ENCODE assay signal across 14 mouse cellular contexts in genomic region chr14:25639979-25640378, GRCm38 (mm10). TPM values are rescaled to one million over a fixed set of nuclear protein-coding genes. Genes with fewer than 3 reads are reported as not detected.
DNase-seq lines count a peak whose midpoint lies in the region; ATAC-seq and TF ChIP-seq lines count a peak whose summit lies in the region.
"Had no signal": no experiment of that assay in that cellular context is flagged by ENCODE, and none has a peak within 500 bp of the region (broad histone marks: within the 10 kb centered on the region; RNA-seq: fewer than 3 reads in every experiment).

No protein-coding gene starts in this region.

- no peak for TF ChIP-seq EP300 in heart, adult 2 months (IDR thresholded peaks at IDR 0.05; ENCODE audit: insufficient read depth, low read depth, low read length)
- no peak for TF ChIP-seq EP300 in heart, postnatal 0 days (IDR thresholded peaks at IDR 0.05; ENCODE audit: low read depth)
- no peak for TF ChIP-seq EP300 in liver, postnatal 0 days (IDR thresholded peaks at IDR 0.05; ENCODE audit: low read depth)
- no peak for TF ChIP-seq EP300 in CH12.LX (IDR thresholded peaks at IDR 0.05; ENCODE audit: low read length)

- H3K9ac ChIP-seq in heart, adult 2 months (ENCODE audit: low read depth, low read length), result no peak overlapping the region
- H3K9ac ChIP-seq in heart, postnatal 0 days (replicated peaks; ENCODE audit: low read depth, low read length), result no peak overlapping the region
- H3K9ac ChIP-seq in liver, postnatal 0 days (replicated peaks), result no peak overlapping the region
- H3K9ac ChIP-seq in liver, embryonic 12.5 days, result no peak overlapping the region
- no peak overlapping the region for H3K9ac ChIP-seq in CH12.LX (ENCODE audit: insufficient read depth, low read depth)
- H3K9ac ChIP-seq: forebrain, postnatal 0 days; liver, embryonic 13.5 days had no signal

- intact Hi-C loops in heart, adult 2 months (cut with DNase I), result no loop called here

- in situ Hi-C loops in CH12.LX (cut with MboI; ENCODE audit: low pct_ligation_motif_present, low pct_unique_long_range_greater_than_20kb, low sequenced_read_pairs), result no loop called here

- no peaks in the 10 kb centered on the region for H3K9me3 ChIP-seq in heart, postnatal 0 days (replicated peaks; ENCODE audit: control insufficient read depth, low read length)
- H3K9me3 ChIP-seq in liver, postnatal 0 days (ENCODE audit: low read length), result no peaks in the 10 kb centered on the region
- no peaks in the 10 kb centered on the region for H3K9me3 ChIP-seq in liver, embryonic 12.5 days (replicated peaks)
- no peaks in the 10 kb centered on the region for H3K9me3 ChIP-seq in CH12.LX (replicated peaks; ENCODE audit: low read length)
- H3K9me3 ChIP-seq: liver, embryonic 13.5 days had no signal

- TF ChIP-seq CTCF in heart, adult 2 months (IDR thresholded peaks at IDR 0.05), result no peak
- no peak for TF ChIP-seq CTCF in heart, postnatal 0 days (IDR thresholded peaks at IDR 0.05; ENCODE audit: low read depth)
- no peak for TF ChIP-seq CTCF in liver, postnatal 0 days (IDR thresholded peaks at IDR 0.05; ENCODE audit: low read depth)
- TF ChIP-seq CTCF in CH12.LX (conservative IDR thresholded peaks at IDR 0.05 in 1 of 2, IDR thresholded peaks at IDR 0.05 in 1 of 2; ENCODE audit: low read depth in 2 of 2, low read length in 2 of 2), result no peak

- TF ChIP-seq RAD21 in CH12.LX (IDR thresholded peaks at IDR 0.05; ENCODE audit: low read depth, low read length), result no peak

- peaks cover 2% of the 10 kb centered on the region for H3K36me3 ChIP-seq in heart, adult 2 months (ENCODE audit: control insufficient read depth, insufficient read depth, low read length)
- peaks cover 44% of the 10 kb centered on the region for H3K36me3 ChIP-seq in heart, postnatal 0 days (replicated peaks; ENCODE audit: control insufficient read depth, insufficient read depth, low read length)
- H3K36me3 ChIP-seq in liver, postnatal 0 days (replicated peaks; ENCODE audit: insufficient read depth, low read length), result peaks cover 46% of the 10 kb centered on the region
- H3K36me3 ChIP-seq in liver, embryonic 12.5 days, result peaks cover 48% of the 10 kb centered on the region
- H3K36me3 ChIP-seq in CH12.LX (replicated peaks in 1 of 2; ENCODE audit: control insufficient read depth in 1 of 2, insufficient read depth in 1 of 2, low read length in 1 of 2), result peaks cover 44 to 88% of the 10 kb centered on the region in 2 experiments

- no peaks in the 10 kb centered on the region for H3K27me3 ChIP-seq in heart, adult 2 months (ENCODE audit: control insufficient read depth, insufficient read depth, low read length)
- H3K27me3 ChIP-seq in heart, postnatal 0 days (ENCODE audit: control insufficient read depth, insufficient read depth, low read length), result no peaks in the 10 kb centered on the region
- H3K27me3 ChIP-seq in liver, postnatal 0 days (ENCODE audit: insufficient read depth, low read length), result no peaks in the 10 kb centered on the region
- H3K27me3 ChIP-seq in liver, embryonic 12.5 days (replicated peaks), result no peaks in the 10 kb centered on the region
- no peaks in the 10 kb centered on the region for H3K27me3 ChIP-seq in CH12.LX (replicated peaks)
- H3K27me3 ChIP-seq: liver, embryonic 13.5 days had no signal

- dilution Hi-C loops in CH12.LX (cut with MboI; ENCODE audit: extremely low pct_ligation_motif_present, extremely low pct_unique_long_range_greater_than_20kb, low sequenced_read_pairs), result no loop called here

- no peak for TF ChIP-seq POLR2A in heart, adult 2 months (IDR thresholded peaks at IDR 0.05; ENCODE audit: insufficient read depth, low read depth, low read length)
- no peak for TF ChIP-seq POLR2A in CH12.LX (IDR thresholded peaks at IDR 0.05; ENCODE audit: low read depth, low read length)

- 62% methylated on average over 3 of the region's 3 CpGs for WGBS in heart, adult 2 months
- WGBS in heart, postnatal 0 days, result 60% methylated on average over 3 of the region's 3 CpGs
- WGBS in liver, postnatal 0 days (ENCODE audit: insufficient replicate concordance), result 60% methylated on average over 3 of the region's 3 CpGs
- 66% methylated on average over 3 of the region's 3 CpGs for WGBS in liver, embryonic 12.5 days (ENCODE audit: insufficient replicate concordance)

- ATAC-seq in heart, postnatal 0 days (ENCODE audit: insufficient read depth, low read depth), result no peak
- ATAC-seq in liver, postnatal 0 days, result no peak
- no peak for ATAC-seq in liver, embryonic 12.5 days
- ATAC-seq: forebrain, postnatal 0 days had no signal

- H3K4me3 ChIP-seq in heart, adult 2 months, result no peak overlapping the region
- no peak overlapping the region for H3K4me3 ChIP-seq in heart, postnatal 0 days (ENCODE audit: low read depth, low read length)
- H3K4me3 ChIP-seq in liver, postnatal 0 days (ENCODE audit: low read depth, low read length), result no peak overlapping the region
- H3K4me3 ChIP-seq in liver, embryonic 12.5 days, result no peak overlapping the region
- no peak overlapping the region for H3K4me3 ChIP-seq in CH12.LX (replicated peaks in 1 of 3; ENCODE audit: low read depth in 2 of 3, low read length in 2 of 3, poor library complexity in 1 of 3)
- H3K4me3 ChIP-seq: liver, embryonic 13.5 days had no signal

- H3K79me2 ChIP-seq in heart, adult 2 months (replicated peaks; ENCODE audit: control insufficient read depth, insufficient read depth, low read length), result no peaks in the 10 kb centered on the region
- H3K79me2 ChIP-seq in CH12.LX (replicated peaks; ENCODE audit: control insufficient read depth, extremely low read depth, insufficient read depth, poor library complexity, severe bottlenecking), result no peaks in the 10 kb centered on the region; the same call in 1 of the 2 replicates

- H3K4me2 ChIP-seq in heart, postnatal 0 days (ENCODE audit: low read depth, low read length), result no peak overlapping the region
- no peak overlapping the region for H3K4me2 ChIP-seq in liver, postnatal 0 days (ENCODE audit: low read depth, low read length)
- no peak overlapping the region for H3K4me2 ChIP-seq in liver, embryonic 12.5 days
- H3K4me2 ChIP-seq in CH12.LX (ENCODE audit: insufficient read depth, low read depth, poor library complexity, severe bottlenecking), result 0 out of 2 replicates have a peak overlapping the region, but pooled peaks have one; percentile 37
- H3K4me2 ChIP-seq: liver, embryonic 13.5 days had no signal

- H3K4me1 ChIP-seq in heart, adult 2 months (ENCODE audit: control insufficient read depth, insufficient read depth, low read length), result peaks cover 23% of the 10 kb centered on the region
- H3K4me1 ChIP-seq in heart, postnatal 0 days (ENCODE audit: control insufficient read depth, insufficient read depth), result peaks cover 20% of the 10 kb centered on the region
- peaks cover 22% of the 10 kb centered on the region for H3K4me1 ChIP-seq in liver, postnatal 0 days (ENCODE audit: insufficient read depth)
- H3K4me1 ChIP-seq in liver, embryonic 12.5 days, result peaks cover 31% of the 10 kb centered on the region
- peaks cover 43 to 83% of the 10 kb centered on the region in 2 experiments for H3K4me1 ChIP-seq in CH12.LX (ENCODE audit: control insufficient read depth in 1 of 2, insufficient read depth in 2 of 2)

- no peak for DNase-seq in heart, adult 2 months
- no peak for DNase-seq in heart, adult 8-10 months (ENCODE audit: low spot score)
- no peak for DNase-seq in heart, postnatal 0 days (ENCODE audit: low spot score)
- DNase-seq in heart, adult 11 months, result no peak
- no peak for DNase-seq in liver, postnatal 0 days
- DNase-seq in CH12.LX (ENCODE audit: extremely low read depth), result no peak
- DNase-seq in yolk sac, embryonic 10.5 days (ENCODE audit: low spot score), result no peak
- DNase-seq: cerebellum, postnatal 36 days; forebrain, postnatal 0 days; kidney, adult 9 months; kidney, postnatal 36 days; liver, embryonic 13.5 days; thymus, adult 18-20 months had no signal

- H3K27ac ChIP-seq in heart, adult 2 months, result peak overlapping the region; percentile 66
- H3K27ac ChIP-seq in heart, postnatal 0 days (ENCODE audit: low read depth), result peak overlapping the region; percentile 89
- 0 out of 2 replicates have a peak overlapping the region, but pooled peaks have one; percentile 29 for H3K27ac ChIP-seq in liver, postnatal 0 days (ENCODE audit: low read depth)
- H3K27ac ChIP-seq in liver, embryonic 12.5 days, result no peak overlapping the region
- H3K27ac ChIP-seq in CH12.LX (ENCODE audit: insufficient read depth, low read depth), result peak overlapping the region; percentile 58; the same call in 1 of the 2 replicates
- H3K27ac ChIP-seq: liver, embryonic 13.5 days had no signal

TF ChIP-seq in CH12.LX, 34 proteins besides CTCF, POLR2A, EP300 and RAD21:
- TF ChIP-seq SIN3A (IDR thresholded peaks at IDR 0.05; ENCODE audit: low read length) (no peak), SMC3 (IDR thresholded peaks at IDR 0.05; ENCODE audit: low read depth, low read length) (no peak)

RNA-seq across cellular contexts. Expression of gene Ppif, which starts 54.0 kb away (rescaled TPM):
- 100 to 1,000 TPM; 244 to 288 TPM for total RNA-seq in heart, adult 2 months (2021)
- polyA plus RNA-seq in heart, adult 2 months (2012; rRNA removed), result 487 and 529 TPM in 2 replicates
- total RNA-seq in heart, adult 8-10 months (2022), result 100 to 1,000 TPM; 300 to 329 (median 307) TPM
- total RNA-seq in heart, postnatal 0 days (2014; rRNA removed; ENCODE audit: low replicate concordance), result 205 and 222 TPM in 2 replicates
- 140 and 151 TPM in 2 replicates for polyA plus RNA-seq in heart, postnatal 0 days (2015; fragmentation: Nextera tagmentation; extraction: Ambion mirVana)
- 36.0 and 38.4 TPM in 2 replicates for polyA plus RNA-seq in liver, postnatal 0 days (2015; fragmentation: Nextera tagmentation; extraction: Ambion mirVana)
- 46.8 and 48.4 TPM in 2 replicates for polyA plus RNA-seq in liver, embryonic 12.5 days (2016; fragmentation: Nextera tagmentation; extraction: Ambion mirVana)
- total RNA-seq in CH12.LX (2012; rRNA removed) (29.1 and 38.3 TPM in 2 replicates), CH12.LX (2014; rRNA removed) (50.3 and 52.9 TPM in 2 replicates)
- 99.3 and 106 TPM in 2 replicates for polyA plus RNA-seq in CH12.LX (2012; ENCODE audit: insufficient read length, low read depth)
